Mouse (Mus musculus): ENCODE measurements around the gene Cxcr6. TPM values are rescaled to one million over a fixed set of nuclear protein-coding genes. Genes with fewer than 3 reads are reported as not detected.

Cxcr6 gene
- polyA plus RNA-seq, 1 experiment from 2014 or later = not detected

DNA sequence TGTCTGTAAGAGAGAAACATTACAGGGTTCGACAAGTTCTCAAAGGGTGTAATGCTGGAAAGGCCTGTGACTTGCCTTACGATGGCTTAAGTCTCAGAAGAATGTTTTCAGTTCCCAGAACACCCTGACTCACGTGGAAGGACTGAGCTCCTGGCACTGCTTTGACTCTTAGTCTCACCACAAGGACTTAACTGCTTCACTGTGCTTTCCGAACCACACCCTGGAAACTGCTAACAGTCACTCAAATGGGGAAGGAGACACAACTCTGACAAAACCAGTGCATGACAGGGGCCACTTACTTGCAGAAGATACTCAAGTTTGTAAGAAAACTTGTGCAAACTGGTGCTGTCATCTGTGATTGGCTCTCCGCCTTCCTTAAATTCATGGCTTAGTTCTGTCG, 34.0 kb downstream of the Cxcr6 start:
- H3K4me3 ChIP-seq = no peak overlapping the region
- H3K36me3 ChIP-seq = peaks cover 53% of the 10 kb centered on the region
- H3K9me3 ChIP-seq = no peaks in the 10 kb centered on the region
- no peak for DNase-seq (ENCODE audit: low spot score)
- no peaks in the 10 kb centered on the region for H3K27me3 ChIP-seq (ENCODE audit: insufficient read depth, poor library complexity, severe bottlenecking)
- no peaks in the 10 kb centered on the region for H3K4me1 ChIP-seq (replicated peaks)
- WGBS = 91% methylated on average over 6 of the region's 6 CpGs
- no peak overlapping the region for H3K27ac ChIP-seq

DNA sequence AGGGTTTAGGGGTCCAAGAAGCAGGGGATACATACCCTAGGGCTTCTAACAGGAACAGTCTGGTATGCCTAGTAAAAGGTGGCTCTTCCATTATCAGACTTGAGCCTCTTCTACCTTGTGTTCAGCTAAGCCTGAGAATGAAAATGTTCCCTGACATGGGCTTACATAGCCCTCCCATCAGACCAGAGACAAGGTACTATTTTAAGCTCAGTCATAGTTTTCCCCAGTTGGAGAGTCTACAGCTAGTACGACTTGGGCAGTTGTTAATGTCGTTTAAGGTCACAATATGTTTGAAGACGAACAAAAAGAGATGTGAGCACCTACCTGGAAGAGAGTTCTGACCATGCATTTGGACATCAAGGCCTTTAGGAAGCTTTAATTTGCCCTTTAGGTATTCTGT, 38.2 kb downstream of the Cxcr6 start:
- H3K4me1 ChIP-seq (replicated peaks) = no peaks in the 10 kb centered on the region
- 89% methylated on average over 3 of the region's 3 CpGs for WGBS
- H3K9me3 ChIP-seq = no peaks in the 10 kb centered on the region
- no peaks in the 10 kb centered on the region for H3K27me3 ChIP-seq (ENCODE audit: insufficient read depth, poor library complexity, severe bottlenecking)
- DNase-seq (ENCODE audit: low spot score) = no peak
- H3K36me3 ChIP-seq = 0 out of 2 replicates have a peak, but pooled peaks cover 12% of the 10 kb centered on the region
- no peak overlapping the region for H3K4me3 ChIP-seq
- H3K27ac ChIP-seq = no peak overlapping the region

DNA sequence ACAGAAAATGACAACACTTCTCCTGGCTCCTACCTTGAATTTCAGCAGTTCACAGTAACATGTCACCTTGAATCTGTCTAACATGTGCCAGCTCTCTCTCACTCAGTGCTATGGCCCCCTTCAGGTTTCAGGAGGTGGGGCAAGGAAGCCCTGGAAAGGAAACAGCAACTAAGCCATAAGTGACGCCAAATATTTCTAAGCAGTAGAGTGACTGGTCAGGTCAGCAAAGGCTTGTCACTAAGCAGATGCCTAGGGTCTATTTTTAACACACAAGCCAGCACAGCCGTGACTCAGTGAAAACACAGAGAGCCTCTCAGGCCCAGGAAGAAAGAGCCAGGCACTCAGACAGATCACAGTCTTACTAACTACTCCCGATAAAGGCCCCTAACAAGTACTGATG, 38.8 kb downstream of the Cxcr6 start:
- whole genome bisulfite sequencing = 75% methylated on average over 3 of the region's 3 CpGs
- DNase-seq (ENCODE audit: low spot score) = no peak

GRCm38 (mm10) chr9:123846490-123846889, 40.2 kb downstream of the Cxcr6 start:
- no peak overlapping the region for H3K27ac ChIP-seq
- H3K9me3 ChIP-seq = no peaks in the 10 kb centered on the region
- no peaks in the 10 kb centered on the region for H3K27me3 ChIP-seq (ENCODE audit: insufficient read depth, poor library complexity, severe bottlenecking)
- WGBS = 94% methylated on average over 1 of the region's 1 CpGs
- H3K4me3 ChIP-seq = no peak overlapping the region
- no peak for DNase-seq (ENCODE audit: low spot score)
- 0 out of 2 replicates have a peak, but pooled peaks cover 2% of the 10 kb centered on the region for H3K36me3 ChIP-seq
- H3K4me1 ChIP-seq (replicated peaks) = peaks cover 14% of the 10 kb centered on the region

More for the DNA sequence above, 38.8 kb downstream of the Cxcr6 start:
- peaks cover 3% of the 10 kb centered on the region; the same call in 1 of the 2 replicates for H3K4me1 ChIP-seq (replicated peaks)
- H3K27ac ChIP-seq = no peak overlapping the region
- H3K4me3 ChIP-seq = no peak overlapping the region
- 0 out of 2 replicates have a peak, but pooled peaks cover 8% of the 10 kb centered on the region for H3K36me3 ChIP-seq
- no peaks in the 10 kb centered on the region for H3K27me3 ChIP-seq (ENCODE audit: insufficient read depth, poor library complexity, severe bottlenecking)
- no peaks in the 10 kb centered on the region for H3K9me3 ChIP-seq

- DNase-seq (ENCODE audit: low spot score) = no peak
- Histone ChIP-seq H3K27me3 (ENCODE audit: insufficient read depth, poor library complexity, severe bottlenecking) (no peaks in the 10 kb centered on the region), H3K36me3 (no peaks in the 10 kb centered on the region), H3K4me1 (replicated peaks) (peaks cover 18% of the 10 kb centered on the region), H3K27ac (no peak overlapping the region), H3K4me3 (peak overlapping the region; percentile 78), H3K9me3 (no peaks in the 10 kb centered on the region)
- 68% methylated on average over 2 of the region's 2 CpGs for WGBS
These were observed 43.9 kb downstream of the Cxcr6 start for GRCm38 (mm10) chr9:123849976-123850695.

- peak overlapping the region; percentile 90 for H3K27ac ChIP-seq
- no peaks in the 10 kb centered on the region for H3K27me3 ChIP-seq (ENCODE audit: insufficient read depth, poor library complexity, severe bottlenecking)
- WGBS = 29% methylated on average over 2 of the region's 2 CpGs
- H3K4me3 ChIP-seq = peak overlapping the region; percentile 78
- peaks cover 18% of the 10 kb centered on the region for H3K4me1 ChIP-seq (replicated peaks)
- DNase-seq (ENCODE audit: low spot score) = no peak
- no peaks in the 10 kb centered on the region for H3K9me3 ChIP-seq
- H3K36me3 ChIP-seq = no peaks in the 10 kb centered on the region
These were observed 44.4 kb downstream of the Cxcr6 start for GRCm38 (mm10) chr9:123850705-123851061.

DNA sequence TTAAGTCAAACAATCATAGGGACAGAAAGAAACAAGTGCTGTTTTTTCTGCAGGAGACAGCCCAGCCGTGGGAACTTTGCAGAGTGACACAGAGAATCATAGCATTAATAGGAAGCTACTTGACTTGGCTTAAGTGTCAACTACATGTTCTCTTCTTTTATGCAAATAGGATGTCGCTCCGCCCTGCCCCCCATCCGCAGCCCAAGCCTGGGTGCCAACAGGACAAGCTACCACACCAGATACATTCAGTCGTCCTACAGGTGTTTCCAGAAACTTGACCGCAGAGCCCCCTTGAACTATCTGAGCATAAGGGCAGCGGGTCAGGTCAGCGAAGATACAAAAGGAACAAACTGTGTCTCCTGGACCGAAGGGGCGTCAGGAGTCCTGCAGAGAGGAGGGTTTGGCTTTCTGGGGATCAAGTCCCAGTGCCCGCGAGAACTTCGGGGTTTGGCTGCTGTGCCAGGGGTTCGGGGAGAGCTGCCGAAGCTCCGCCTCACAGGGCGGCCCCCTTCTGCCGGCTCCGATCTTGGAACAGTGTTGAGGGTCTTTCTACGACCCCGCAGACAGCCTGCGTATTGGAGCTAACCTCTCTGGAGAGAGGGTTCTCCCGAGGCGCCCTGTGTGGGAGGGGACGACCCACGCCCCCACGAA, 44.9 kb downstream of the Cxcr6 start:
- DNase-seq (ENCODE audit: low spot score) = no peak
- Histone ChIP-seq H3K4me1 (replicated peaks) (peaks cover 18% of the 10 kb centered on the region), H3K36me3 (no peaks in the 10 kb centered on the region), H3K27me3 (ENCODE audit: insufficient read depth, poor library complexity, severe bottlenecking) (no peaks in the 10 kb centered on the region), H3K4me3 (peak overlapping the region; percentile 78), H3K27ac (peak overlapping the region; percentile 90), H3K9me3 (no peaks in the 10 kb centered on the region)
- under 1% methylated on average over 27 of the region's 27 CpGs for WGBS

- Histone ChIP-seq H3K27me3 (ENCODE audit: insufficient read depth, poor library complexity, severe bottlenecking) (no peaks in the 10 kb centered on the region), H3K9me3 (no peaks in the 10 kb centered on the region), H3K4me1 (replicated peaks) (peaks cover 18% of the 10 kb centered on the region), H3K4me3 (peak within 1 kb of the TSS; percentile 78), H3K27ac (peak within 1 kb of the TSS; percentile 90), H3K36me3 (no peaks in the 10 kb centered on the region)
- DNase-seq (ENCODE audit: low spot score) = peak; percentile 91
- WGBS = under 1% methylated on average over 47 of the region's 47 CpGs
These were observed 45.6 kb downstream of the Cxcr6 start, which contains the start of gene Fyco1 for GRCm38 (mm10) chr9:123851713-123852448. Gene Fyco1 (minus strand): TSS chr9:123851899.

- Histone ChIP-seq H3K4me3 (peak overlapping the region; percentile 78), H3K36me3 (no peaks in the 10 kb centered on the region), H3K9me3 (no peaks in the 10 kb centered on the region), H3K27me3 (ENCODE audit: insufficient read depth, poor library complexity, severe bottlenecking) (no peaks in the 10 kb centered on the region), H3K4me1 (replicated peaks) (peaks cover 18% of the 10 kb centered on the region), H3K27ac (peak overlapping the region; percentile 74)
- DNase-seq (ENCODE audit: low spot score) = no peak
- WGBS = 68% methylated on average over 5 of the region's 5 CpGs
These were observed 46.4 kb downstream of the Cxcr6 start for GRCm38 (mm10) chr9:123852449-123853390.

DNA sequence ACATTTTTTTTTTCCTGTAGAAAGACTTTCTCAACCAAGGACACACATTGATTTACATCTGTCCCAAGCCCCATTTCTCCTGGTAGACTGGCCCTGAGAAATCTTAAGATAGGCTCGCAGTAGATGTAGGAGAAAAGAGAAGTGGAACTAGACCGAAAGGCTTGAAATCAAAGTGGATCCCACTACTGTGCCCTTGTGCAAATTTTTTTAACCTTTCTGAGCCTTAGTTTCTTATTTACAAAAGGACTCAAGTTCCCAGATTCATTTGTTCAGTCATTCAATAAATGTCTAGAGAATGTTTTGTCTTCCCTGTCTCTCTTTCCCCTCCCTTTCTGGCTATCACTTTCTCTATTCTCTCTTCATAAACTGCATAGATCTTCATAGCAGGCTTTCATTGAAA, 50.6 kb downstream of the Cxcr6 start:
- H3K27ac ChIP-seq = no peak overlapping the region
- 88% methylated on average over 2 of the region's 2 CpGs for WGBS

More for the DNA sequence above, 50.6 kb downstream of the Cxcr6 start:
- no peaks in the 10 kb centered on the region for H3K27me3 ChIP-seq (ENCODE audit: insufficient read depth, poor library complexity, severe bottlenecking)
- no peaks in the 10 kb centered on the region for H3K36me3 ChIP-seq
- DNase-seq (ENCODE audit: low spot score) = no peak
- H3K9me3 ChIP-seq = no peaks in the 10 kb centered on the region
- H3K4me3 ChIP-seq = no peak overlapping the region
- peaks cover 4% of the 10 kb centered on the region; the same call in 1 of the 2 replicates for H3K4me1 ChIP-seq (replicated peaks)
